Mouse (Mus musculus) liver, embryonic 14.5 days (tissue): Measurements from ENCODE around the gene Tbck.

Source experiments
- CTCF ChIP-seq: IDR thresholded peaks from 2 replicates; pipeline ENCODE4 v1.5.1; 2016; ENCODE audit warnings: antibody characterized with exemption, low read depth, control low read depth
- EP300 ChIP-seq: IDR thresholded peaks from 2 replicates; pipeline ENCODE4 v1.6.1; 2016; ENCODE audit warnings: antibody characterized with exemption, low read depth

- TF ChIP-seq CTCF (peak; percentile 52), EP300 (no peak)
These were observed 17.4 kb downstream of the Tbck start for GRCm38 (mm10) chr3:132701368-132701767.
